Mouse (Mus musculus): ENCODE results near the gene Fam160a2.
A peak's percentile ranks its signal among the peaks of the same experiment; 100 is the strongest.
"Not testable (repeated sequence)": the region's sequence is repeated elsewhere in the genome, so short reads cannot be mapped to it uniquely, and the experiment has no call there.

Gene Fam160a2

GRCm38 (mm10) chr7:105387696-105388095, 12.2 kb downstream of the Fam160a2 start:
- DNase-seq, result no peak

GRCm38 (mm10) chr7:105380329-105380728, 19.5 kb downstream of the Fam160a2 start:
- no peak for DNase-seq

DNA sequence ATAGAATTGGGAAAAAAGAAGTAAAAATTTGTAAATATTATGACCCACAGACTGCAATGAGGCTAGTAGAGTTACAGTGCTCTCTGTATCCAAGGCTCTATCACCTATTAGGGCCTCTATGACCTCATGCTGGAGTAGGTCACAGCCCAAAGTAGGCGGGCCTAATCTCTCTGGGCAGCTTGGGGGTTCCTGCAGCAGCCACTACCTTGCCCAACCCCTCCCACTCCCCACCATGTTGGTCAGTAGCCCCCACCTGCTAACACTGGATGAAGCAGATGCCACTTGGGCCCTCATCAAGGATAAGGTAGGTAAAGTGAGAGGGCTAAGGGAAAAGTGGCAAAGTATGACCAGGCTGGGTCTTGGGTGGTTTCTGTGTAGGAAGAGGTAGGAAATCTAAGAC, 25.0 kb downstream of the Fam160a2 start, which contains the start of gene Gm5901:
Gene Gm5901 (plus strand): TSS at position 173 of the 400 bp plus-strand sequence.
- no peak for DNase-seq

GRCm38 (mm10) chr7:105373976-105374375, 25.9 kb downstream of the Fam160a2 start:
- no peak for DNase-seq

GRCm38 (mm10) chr7:105373509-105373908, 26.3 kb downstream of the Fam160a2 start:
- peak; percentile 23 to 41 for DNase-seq

- DNase-seq, result no peak
These were observed 26.9 kb downstream of the Fam160a2 start for GRCm38 (mm10) chr7:105372912-105373311.

DNA sequence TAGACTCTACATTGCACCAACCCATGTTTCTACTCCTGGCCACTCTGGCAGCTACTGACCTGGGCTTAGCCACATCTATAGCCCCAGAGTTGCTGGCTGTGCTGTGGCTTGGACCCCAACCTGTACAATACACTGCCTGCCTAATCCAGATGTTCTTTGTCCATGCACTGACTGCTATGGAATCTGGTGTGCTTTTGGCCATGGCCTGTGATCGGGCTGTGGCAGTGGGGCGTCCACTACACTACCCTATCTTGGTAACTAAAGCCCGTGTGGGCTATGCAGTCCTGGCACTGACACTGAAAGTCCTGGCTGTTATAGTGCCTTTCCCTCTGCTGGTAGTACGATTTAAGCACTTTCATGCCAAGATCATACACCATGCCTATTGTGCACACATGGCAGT, 31.3 kb downstream of the Fam160a2 start:
- no peak for DNase-seq

GRCm38 (mm10) chr7:105367930-105368329, 31.9 kb downstream of the Fam160a2 start, which contains the start of gene Olfr692:
Gene Olfr692 (plus strand): TSS chr7:105368230.
- DNase-seq, result no peak

DNA sequence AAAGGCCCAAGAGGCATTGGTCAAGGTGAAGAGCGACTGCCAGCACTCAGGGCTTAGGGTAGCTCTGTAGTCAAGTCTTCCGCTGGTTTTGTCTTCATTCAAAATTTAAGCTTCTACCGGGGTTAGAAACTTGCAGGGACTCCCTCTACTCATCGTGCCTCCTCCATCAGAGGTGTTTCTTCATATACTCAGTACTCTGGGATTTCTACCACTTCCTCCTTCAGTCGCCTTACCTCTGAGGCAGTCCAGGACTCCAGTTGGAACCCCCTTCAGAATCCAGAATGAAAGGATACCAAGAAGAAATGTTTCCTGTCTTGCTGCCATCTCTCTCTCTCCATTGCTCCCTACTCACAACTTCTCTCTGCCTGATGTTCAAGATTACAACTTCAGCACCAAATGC, 32.6 kb downstream of the Fam160a2 start:
- DNase-seq, result no peak

DNA sequence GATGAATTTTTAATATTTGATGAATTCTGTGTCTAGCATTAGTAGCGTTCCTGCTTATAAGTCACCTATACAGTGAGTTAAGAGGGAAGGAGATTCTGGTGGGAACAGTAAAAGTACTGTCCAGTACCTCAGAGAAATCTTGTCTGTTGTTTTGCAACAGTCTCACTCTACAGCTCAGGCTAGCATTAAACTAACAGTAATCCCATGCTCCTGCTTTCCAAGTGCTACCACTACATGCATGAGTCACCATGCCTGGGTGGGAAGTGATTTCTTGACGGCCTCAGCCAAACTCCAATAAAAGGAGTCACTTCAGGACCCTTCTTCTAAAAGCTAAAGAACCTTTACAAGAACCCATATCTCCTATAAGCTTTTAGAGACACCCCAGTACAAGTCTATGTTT, 38.1 kb downstream of the Fam160a2 start:
- DNase-seq, result no peak

- not testable (repeated sequence) for DNase-seq
These were observed 43.4 kb downstream of the Fam160a2 start for GRCm38 (mm10) chr7:105356487-105356886.

DNA sequence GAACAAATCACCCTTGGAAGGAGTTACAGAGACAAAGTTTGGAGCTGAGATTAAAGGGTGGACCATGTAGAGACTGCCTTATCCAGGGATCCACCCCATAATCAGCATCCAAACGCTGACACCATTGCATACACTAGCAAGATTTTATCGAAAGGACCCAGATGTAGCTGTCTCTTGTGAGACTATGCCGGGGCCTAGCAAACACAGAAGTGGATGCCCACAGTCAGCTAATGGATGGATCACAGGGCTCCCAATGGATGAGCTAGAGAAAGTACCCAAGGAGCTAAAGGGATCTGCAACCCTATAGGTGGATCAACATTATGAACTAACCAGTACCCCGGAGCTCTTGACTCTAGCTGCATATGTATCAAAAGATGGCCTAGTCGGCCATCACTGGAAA, 43.8 kb downstream of the Fam160a2 start:
- DNase-seq, result not testable (repeated sequence)

DNA sequence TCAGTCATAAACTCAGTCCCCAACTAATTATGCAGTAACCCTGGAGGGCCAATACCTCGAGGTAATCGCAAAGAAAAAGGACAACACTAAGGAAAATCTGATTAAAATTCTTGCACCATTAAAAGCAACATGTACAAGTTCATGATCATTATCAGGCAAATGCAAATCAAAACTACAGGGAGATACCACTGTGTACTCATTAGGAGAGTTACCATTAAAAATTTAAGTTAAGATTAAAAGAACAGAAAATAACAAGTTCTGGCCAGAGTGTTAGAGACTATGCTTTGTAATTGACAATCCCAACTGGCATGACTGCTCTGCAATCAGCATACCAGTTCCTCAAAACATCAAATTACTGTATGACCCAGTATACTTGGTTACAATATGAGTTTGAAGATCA, 57.1 kb downstream of the Fam160a2 start:
- DNase-seq, result no peak

DNA sequence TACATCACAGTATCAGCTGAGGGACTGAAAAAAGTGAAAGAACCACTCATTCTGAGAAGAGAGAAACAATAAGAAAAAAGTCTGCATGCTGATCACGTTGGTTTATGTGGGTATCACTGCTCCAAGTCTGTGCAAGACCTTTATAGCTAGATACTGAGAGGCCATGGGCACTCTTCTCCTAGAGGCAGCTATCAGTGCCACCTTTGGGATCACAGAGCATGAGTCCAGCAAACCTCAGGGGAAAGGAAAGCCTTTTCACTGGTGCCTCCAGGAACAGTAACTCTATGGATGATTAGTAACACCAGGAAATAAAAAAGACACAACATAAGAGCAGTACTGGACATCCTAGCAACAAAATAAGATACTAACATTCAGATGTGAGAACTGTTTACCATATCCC, 57.7 kb downstream of the Fam160a2 start, which contains the start of gene Olfr691:
Gene Olfr691 (minus strand): TSS at position 101 of the 400 bp plus-strand sequence.
- DNase-seq, result no peak

DNA sequence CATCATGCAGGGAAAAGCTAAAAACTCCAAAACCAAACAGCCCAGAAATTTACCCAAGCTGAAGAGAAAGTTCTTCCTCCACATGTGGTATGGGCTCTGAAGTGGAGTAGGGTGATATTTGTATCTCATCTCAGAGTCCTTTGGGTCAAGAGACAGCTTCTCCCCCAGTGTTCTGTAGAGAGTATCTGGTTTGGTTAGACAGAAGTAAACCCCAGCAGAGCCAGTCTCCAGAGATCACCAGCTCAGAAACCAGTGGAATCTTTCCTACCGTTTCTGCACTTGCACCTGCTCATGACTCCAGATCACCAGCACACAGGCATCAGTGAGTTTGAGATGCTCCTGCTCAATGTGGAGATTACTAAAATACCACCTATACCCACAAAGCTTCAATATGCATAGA, 65.8 kb downstream of the Fam160a2 start, which contains the start of gene Olfr690:
Gene Olfr690 (minus strand): TSS at position 101 of the 400 bp plus-strand sequence.
- no peak for DNase-seq

- no peak for DNase-seq
These were observed 74.6 kb downstream of the Fam160a2 start for GRCm38 (mm10) chr7:105325302-105325701.

Measured in cerebellum, adult 18-20 months (tissue).